Mouse (Mus musculus) left cerebral cortex, postnatal 10 days (tissue): Measurements from ENCODE around the gene Csrnp3. TPM values are rescaled to one million over a fixed set of nuclear protein-coding genes. Genes with fewer than 3 reads are reported as not detected.
A peak's percentile ranks its signal among the peaks of the same experiment; 100 is the strongest.
"Not testable (repeated sequence)": the region's sequence is repeated elsewhere in the genome, so short reads cannot be mapped to it uniquely, and the experiment has no call there.

Source experiments
- DNase-seq, 2 experiments: peaks; one replicate each; pipeline ENCODE4 v3.0.0; 2021 to 2022; ENCODE audit warnings: low spot score in 2 of 2, mixed read lengths in 1 of 2; ENCODE audit errors: extremely low spot score in 1 of 2
- intact Hi-C: fragments of 180-260 bp; cut with DNase I; formaldehyde crosslinking; loops from one replicate; pipeline ENCODE4 v1.15.1; 2025
- total RNA-seq, 2 experiments: library from RNA; stranded (reverse); gene quantifications; 2 replicates each; pipeline ENCODE4 v1.2.3; 2021

Csrnp3 gene
- 100 to 1,000 TPM in 1 of 2 experiments, 10 to 100 TPM in 1; 97.7 to 107 TPM for total RNA-seq

DNA sequence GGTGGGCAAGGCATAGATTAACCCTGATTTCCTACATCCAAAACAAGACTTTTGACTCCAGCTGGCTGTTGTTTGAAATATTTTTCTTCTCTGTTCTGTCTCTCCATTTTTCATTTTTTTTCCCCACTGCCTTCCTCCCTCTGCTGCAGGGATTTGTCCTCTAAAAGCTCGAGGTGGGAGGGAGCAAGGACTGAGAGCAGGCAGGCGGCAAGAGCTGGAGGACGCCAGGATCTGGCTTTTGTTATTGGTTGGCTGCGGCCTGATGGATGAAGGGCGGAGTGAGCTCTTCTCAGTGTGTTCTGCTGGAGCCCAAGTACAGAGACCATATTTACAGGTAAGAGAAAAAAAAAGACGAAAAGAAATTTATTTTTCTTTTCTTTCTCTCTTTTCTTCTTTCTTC, at the start of gene Csrnp3:
Csrnp3 (plus strand) TSS at position 217 of the 400 bp plus-strand sequence.
- intact Hi-C loops, result loop anchor here (5.0 kb wide), 1 partner anchor 52 kb away; no protein-coding TSS in a partner anchor
- peak; percentile 73 to 79 for DNase-seq

DNA sequence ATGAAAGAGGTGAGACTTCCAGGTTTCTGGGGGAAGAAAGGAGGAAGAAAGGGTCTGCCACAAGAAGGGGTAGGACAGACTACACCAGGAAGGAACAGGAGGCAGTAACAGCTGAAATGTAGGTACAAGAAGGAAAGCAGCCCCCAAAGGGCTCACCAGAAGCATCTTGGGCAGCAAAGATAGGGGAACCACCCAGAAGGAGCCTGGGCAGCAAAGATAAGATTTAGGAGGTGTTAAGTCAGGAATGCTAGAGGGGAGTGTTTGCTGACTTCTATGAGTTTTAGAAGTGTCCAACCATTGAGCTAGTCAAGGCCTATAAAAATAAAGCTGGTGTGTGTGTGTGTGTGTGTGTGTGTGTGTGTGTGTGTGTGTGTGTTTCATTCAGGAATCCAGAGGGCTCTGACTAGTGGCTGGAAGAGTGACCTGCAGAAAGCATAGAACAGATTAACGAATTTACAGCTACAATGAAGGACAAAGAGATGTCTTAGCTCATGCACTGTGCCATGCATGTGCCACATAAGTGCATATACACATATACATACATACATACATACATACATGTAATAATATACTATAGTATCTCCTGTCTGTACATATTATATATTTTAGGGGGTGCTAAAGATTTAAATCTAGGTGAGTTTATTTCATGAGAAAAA, 44.4 kb upstream of the Csrnp3 start:
- intact Hi-C loops, result no loop called here
- DNase-seq, result no peak

DNA sequence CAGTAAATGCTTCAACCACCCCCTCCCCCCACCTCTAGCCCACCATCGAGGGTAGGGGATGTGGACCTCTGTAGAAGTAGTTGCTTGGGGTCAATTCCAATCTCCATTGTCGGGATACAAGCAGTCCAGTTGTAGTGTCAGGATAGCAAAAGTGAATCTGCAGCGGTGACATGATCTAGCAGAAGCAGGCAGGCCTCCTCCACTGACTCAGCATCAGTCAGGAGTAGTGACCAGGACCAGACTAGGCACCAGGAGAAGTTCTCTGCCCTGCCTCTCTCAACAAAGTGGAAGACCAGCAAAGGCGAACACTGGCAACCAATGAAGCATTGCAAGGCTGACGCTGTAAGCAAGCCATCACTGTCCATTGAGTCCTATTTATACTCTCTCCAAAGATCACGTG, 39.0 kb upstream of the Csrnp3 start:
- DNase-seq, result no peak
- intact Hi-C loops, result no loop called here

DNA sequence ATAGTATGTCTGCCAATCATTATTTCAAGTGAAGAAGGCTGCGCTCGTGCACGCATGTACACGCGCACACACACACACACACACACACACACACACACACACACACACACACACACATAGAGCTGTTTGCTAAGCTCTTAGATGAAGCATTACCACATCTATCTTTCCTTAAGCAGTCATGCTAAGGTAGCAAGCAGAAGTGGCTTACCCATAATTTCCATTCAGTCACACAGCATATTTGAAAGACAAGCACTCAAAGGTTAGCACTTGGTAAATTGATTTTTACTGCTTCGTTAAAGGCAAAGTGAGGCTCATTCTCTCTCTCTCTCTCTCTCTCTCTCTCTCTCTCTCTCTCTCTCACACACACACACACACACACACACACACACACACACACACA, 34.4 kb upstream of the Csrnp3 start:
- DNase-seq, intact Hi-C loops: not testable (repeated sequence)

DNA sequence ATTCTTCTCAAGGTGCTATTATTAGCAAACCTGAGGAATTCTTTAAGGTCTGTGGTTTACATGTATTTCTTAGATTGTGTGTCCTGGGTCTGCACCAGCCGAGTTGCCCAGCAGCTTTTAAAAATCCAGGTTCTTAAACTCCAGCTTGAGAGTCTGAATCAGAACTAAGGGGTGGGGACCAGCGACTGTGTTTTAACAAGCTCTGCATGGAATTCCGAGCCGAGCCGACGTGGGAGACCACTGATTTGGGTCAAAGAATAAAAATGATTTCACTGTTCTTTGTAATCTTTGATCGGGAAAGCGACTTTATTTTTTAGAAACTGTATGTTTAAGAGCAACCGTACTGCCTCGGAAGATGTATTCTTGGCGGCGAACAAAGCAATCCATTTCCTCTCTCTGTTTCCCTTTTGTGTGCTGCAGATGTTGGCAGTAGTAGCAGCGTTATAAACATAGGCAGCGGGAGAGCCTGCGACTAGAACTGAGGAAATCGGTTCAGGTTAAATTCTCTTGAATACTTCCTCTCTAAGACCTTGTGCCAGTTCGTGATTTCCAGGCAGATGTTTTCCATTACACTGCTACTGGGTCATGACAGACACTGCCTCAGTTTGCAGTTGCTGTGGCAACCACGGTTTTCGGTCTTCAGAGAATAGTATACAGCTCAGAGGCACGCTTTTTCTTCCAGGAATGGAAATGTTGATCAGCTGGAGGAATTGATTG, 27.3 kb upstream of the Csrnp3 start:
- intact Hi-C loops, result no loop called here
- DNase-seq, result peak; percentile 23 to 36

DNA sequence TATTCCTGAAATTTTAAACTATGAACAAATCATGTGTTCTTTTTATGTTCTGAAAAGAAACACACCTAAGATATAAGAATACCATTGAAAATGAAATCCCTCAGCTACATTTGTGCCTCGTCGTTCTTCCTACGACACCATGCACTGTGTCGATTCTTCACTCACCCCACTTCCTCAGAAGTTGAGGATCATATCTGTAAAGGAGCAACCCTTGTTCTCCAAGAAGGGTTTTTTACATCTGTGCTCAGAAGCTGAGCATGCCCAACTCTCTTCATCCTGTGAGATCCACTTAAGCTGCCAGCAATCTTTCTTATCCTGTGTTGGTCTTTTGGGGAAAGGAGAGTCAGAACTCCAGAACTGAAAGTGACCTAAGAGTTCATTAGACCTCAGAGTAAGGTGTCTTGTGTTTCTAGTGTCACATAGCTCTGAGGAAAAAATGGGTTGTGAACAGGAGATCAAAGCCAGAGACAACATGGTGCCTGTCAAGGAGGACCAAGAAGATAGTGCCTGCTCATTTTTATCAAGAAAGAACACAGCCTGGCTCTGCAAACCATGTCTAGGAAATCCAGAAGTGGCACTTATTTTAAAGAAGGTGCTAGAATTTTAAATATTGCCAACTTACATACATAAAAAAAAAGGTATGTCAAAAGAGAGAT, 25.3 kb upstream of the Csrnp3 start:
- intact Hi-C loops, result no loop called here
- DNase-seq, result no peak

DNA sequence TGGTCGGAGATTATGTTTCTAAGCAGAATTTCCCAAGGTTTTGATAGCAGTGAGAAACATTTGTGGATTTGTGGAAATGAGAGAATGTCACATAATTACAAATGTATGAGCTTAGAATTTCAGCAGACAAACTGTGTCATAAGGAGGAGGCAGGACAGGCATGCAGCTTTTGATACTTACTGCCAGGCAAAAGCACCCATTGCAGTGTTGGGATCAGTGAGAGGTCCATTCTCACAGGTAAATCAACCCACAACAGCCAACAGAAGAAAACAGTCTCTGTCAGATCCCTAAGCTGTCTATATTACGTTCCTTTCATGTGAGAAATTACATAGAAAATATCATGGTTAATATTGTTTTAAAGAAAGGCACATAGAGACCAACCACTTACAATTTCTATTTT, 19.3 kb upstream of the Csrnp3 start:
- intact Hi-C loops, result no loop called here

DNA sequence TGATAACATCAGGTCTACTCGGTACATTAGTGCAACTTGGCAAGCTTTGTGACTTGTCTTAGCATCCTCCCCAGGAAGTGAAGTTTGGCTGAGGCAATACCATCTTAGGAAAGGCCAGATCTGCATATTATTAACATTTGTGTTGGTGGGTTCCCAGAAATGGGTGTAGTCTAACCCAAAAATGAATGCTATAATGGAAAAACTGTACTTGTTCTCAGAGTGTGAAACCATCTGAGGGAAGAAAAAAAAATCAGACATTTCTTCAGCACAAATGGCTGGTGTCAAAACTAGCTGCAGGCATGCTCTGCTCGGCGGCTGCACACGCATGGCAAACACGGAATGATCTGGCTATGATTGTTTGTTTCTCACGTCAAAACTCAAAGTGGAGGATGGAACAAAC, 18.8 kb upstream of the Csrnp3 start:
- intact Hi-C loops, result no loop called here

More for the DNA sequence above, 19.3 kb upstream of the Csrnp3 start:
- DNase-seq, result no peak

DNA sequence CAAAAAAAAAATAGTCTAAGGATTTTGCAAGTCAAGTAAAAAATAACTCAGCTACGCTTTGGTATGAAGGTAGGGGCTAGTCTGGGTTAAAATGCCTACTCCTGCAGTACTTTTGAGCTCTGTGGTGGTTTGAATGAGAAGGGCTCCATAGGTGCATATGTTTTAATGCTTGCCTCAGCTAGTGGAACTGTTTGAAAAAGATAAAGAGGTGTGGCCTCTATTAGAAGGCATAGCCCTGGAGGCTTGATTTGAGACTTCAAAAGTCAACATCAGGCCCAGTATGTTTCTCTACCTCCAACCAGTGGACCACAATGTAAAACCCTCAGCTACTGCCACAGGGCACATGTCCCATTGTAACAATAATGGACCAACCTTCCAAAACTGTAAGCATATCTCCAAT, 16.9 kb upstream of the Csrnp3 start:
- no peak for DNase-seq
- intact Hi-C loops, result no loop called here

More for the DNA sequence above, 18.8 kb upstream of the Csrnp3 start:
- DNase-seq, result no peak

DNA sequence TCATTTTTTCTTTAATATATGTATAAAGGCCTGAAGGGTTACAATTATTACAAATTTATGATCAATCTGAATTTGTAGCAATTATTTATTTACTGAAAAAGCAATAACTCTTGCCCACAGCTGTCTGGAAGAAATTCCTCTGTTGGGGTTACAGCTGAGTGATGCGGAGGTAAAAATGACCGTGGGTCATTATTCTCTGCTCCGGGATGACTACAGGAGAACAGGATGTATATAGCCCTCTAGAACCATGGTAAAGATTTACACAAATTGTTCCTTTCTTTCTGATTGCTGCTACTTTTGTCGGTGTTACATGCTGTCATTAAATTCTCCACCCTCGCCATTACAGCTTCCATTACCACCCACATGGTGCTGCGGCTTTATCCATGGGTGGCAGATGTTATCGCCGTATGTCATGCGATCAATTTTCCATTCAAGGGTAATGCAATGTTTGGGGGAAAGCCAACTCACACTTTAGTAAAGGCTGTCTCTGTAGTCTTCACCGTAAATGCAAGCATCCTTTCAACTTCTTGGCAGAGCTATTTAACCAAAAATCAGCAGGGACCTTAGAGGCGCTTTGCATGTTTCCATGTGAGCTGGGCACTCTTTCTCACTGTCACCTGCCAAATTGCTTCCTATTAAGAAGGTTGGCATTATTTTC, 12.7 kb upstream of the Csrnp3 start:
- no peak for DNase-seq
- intact Hi-C loops, result no loop called here

DNA sequence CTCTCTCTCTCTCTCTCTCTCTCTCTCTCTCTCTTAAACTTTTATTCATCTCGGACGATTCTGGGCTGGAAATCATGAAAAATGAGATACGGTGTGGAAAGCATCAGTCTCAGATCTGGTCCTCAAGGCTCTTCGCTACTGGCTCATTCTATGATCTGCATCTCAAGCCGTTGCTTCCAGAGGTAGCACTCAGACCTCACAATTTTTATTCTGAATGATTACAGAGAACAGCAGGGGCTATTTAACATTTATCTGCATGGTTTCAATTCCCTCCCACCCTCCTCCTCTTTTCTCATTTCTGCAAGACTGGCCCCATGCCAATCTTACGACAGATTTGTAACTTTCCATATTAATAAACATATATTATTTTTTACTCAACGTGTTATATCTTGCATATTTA, 12.1 kb upstream of the Csrnp3 start:
- DNase-seq, result no peak
- intact Hi-C loops, result no loop called here

DNA sequence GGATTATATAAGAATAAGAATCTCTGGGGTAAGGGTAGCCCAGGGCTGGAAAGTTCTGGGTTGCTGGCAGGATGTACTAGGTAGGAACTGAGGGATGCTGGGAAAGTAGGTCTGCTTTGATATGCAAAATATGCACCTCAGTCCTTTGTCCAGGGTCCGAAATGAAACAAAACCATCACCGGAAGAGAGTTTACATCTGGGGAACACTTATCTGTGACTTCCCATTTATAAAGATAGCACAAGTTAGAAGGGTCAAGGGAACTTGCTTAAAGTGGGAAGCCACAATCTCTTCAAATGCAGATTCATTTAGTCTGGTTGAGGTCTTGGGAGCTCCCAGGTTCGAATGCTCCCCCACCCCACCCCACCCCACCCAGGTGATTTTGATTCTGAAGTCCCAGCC, 4.0 kb upstream of the Csrnp3 start:
- intact Hi-C loops, result no loop called here
- no peak for DNase-seq

DNA sequence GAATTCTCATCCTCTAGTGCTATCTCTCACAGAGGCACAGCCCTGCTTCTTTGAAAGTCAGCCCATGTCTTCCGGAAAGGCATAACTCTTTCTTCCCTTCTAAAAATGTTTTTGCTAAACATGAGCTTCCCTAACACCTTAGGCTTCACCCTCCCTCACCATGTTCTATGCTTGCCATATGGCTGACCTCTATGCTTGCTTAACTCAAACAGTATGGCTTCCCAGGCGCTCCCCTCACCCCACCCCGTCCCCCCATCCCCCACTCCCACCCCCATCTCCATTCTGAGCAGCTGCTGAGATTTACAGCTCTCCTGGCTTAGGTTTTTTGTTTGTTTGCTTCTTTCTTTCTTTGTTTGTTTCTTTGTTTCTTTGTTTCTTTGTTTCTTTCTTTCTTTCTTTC, 3.2 kb upstream of the Csrnp3 start:
- intact Hi-C loops, result no loop called here
- DNase-seq, result no peak

DNA sequence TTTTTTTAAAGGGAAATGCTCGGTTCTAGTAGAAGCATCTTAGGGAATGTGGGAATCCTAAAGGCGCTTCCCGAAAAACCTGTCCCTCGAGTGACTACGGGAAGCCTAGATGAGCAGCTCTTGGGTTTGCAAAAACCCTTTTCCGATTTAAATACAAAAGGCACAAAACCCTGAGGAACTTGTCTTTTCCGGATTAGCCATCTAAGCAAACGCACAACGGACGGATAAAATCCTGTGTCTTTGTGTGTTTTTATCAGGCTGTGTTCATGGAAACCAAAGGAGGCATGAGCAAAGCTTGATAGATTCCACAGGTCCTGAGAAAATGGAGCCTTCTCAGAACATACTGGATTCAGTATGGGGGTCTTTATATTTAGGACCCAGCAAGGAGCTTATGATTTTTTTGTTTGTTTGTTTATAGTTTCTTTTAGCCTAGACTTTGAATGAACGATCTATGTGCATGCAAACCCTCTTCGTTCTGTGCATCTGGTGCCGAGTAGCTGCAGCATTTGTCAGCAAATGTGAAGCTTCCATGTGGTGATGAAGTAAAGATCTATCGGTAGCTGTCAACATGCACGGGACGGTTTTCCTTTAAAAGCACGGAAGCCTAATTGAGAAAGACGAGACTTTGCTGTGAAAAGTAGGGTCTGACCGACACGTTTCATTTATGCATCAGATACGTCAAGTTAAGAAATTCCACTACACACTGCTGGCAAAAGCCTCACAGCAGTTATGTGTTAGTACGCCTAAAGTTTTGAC, 611 bp downstream of the Csrnp3 start:
- DNase-seq, result no peak
- intact Hi-C loops, result loop anchor here (2.0 to 5.0 kb wide), 2 partner anchors 51 to 85 kb away; no protein-coding TSS in a partner anchor

DNA sequence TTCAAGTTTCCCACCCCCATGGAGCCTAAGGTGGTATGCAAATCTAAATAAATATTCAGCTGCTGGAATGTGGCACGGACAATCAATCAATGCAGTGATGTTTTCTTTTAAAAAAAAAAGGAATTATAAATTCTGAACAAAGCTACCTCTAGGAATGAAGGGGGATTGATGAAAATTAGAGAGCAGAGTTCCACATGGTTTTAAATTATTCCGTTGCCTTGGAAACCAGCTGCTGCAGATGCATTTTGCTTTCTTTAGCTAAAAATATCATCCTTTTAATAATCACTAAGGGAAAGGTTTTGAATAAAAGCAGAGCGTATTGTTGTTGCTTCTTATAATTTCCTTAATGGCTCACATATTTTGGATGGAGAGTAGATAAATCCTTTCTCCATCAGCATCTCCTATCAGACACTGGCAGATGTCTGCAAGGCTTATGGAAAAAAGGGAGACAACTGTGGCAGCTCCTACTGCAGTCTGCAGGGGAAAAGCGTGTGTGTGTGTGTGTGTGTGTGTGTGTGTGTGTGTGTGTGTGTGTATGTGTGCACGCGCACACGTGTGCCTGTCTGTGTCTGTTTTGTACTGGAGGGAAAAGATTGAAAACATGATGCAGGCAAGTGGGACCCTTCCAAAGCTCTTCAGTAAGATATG, 2.0 kb downstream of the Csrnp3 start:
- DNase-seq, result no peak
- intact Hi-C loops, result loop anchor here (2.0 to 5.0 kb wide), 2 partner anchors 50 to 83 kb away; no protein-coding TSS in a partner anchor

DNA sequence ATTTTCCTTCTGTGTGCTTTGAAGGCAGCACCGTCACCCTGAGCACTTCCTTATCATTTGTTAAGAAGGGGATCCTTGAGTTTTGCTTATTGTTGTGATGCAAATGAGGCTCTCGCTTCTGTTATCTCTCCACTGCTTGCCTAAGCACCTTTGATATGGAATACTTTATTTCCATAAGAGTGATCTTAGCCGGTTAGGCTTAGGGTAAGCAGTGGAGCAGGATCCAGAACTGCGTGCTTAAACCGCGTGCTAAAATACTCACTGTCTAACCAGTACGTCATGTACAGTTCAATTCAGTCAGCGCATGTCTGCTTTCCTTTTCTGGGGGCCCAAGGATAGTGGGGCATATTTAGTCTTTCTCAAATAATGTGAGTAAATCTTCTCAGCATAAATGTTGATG, 3.1 kb downstream of the Csrnp3 start:
- intact Hi-C loops, result loop anchor here (5.0 kb wide), 1 partner anchor 49 kb away; no protein-coding TSS in a partner anchor

DNA sequence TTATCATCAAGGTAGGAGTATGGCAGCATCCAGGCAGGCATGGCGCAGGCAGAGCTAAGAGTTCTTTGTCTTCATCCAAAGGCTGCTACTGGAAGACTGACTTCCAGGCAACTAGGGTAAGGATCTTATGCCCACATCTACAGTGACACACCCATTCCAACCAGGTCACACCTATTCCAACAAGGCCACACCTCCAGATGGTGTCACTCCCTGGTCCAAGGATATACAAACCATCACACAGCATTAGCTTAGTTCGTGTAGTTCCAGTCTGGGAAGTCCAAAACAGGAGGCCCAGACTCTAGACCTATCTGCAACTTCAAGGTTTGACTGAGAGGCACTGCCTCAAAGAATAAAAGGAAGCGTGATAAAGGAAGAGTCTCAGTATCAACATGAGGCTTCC, 4.7 kb downstream of the Csrnp3 start:
- DNase-seq, intact Hi-C loops: not testable (repeated sequence)

More for the DNA sequence above, 3.1 kb downstream of the Csrnp3 start:
- DNase-seq, result no peak

DNA sequence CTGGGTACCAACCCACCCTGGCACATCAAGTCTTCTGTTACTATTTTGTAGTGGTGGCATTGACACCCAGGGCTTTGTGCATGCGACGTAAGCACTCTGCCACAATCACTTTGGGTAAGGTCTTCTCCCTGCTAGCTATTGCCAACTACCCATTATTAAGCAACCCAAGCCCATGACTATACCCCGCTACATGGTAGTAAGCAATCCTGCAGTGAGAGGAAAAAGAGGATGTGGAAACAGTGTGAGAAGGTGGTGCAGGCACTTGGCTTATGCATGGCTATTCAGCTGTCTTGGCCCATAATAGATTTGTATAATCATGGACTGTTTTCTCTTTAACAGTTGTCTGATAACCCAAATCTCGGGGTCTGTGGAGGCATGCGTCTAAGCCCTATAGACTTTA, 11.2 kb downstream of the Csrnp3 start:
- DNase-seq, result no peak
- intact Hi-C loops, result no loop called here
